Mouse (Mus musculus) bone marrow macrophage, adult 2 months (primary cell): ENCODE data around the gene Sgpp2.

Experiments
- CTCF ChIP-seq: IDR thresholded peaks from 2 replicates; pipeline ENCODE4 v1.5.1; 2012; ENCODE audit warnings: low read depth, mild to moderate bottlenecking, low read length, moderate library complexity
- POLR2A ChIP-seq: IDR thresholded peaks from 2 replicates; pipeline ENCODE4 v1.6.1; 2012; ENCODE audit warnings: mild to moderate bottlenecking, low read depth, low read length, borderline replicate concordance

- TF ChIP-seq POLR2A (no peak), CTCF (no peak)
Observed at GRCm38 (mm10) chr1:78395191-78395735, 85.1 kb downstream of the Sgpp2 start.
